Mouse (Mus musculus): Measurements from ENCODE around the gene Tenm4. TPM values are rescaled to one million over a fixed set of nuclear protein-coding genes. Genes with fewer than 3 reads are reported as not detected.

Gene Tenm4
- polyA plus RNA-seq, 1 experiment, result 12.2 TPM

- H3K27me3 ChIP-seq (ENCODE audit: control insufficient read depth, insufficient read depth, low read length), result peaks cover 2% of the 10 kb centered on the region; the same call in 1 of the 2 replicates
- peak overlapping the region; percentile 19 for H3K4me3 ChIP-seq (replicated peaks; ENCODE audit: insufficient read depth, low read depth, low read length)
- 0 out of 2 replicates have a peak, but pooled peaks have one; percentile 1 for TF ChIP-seq CTCF (IDR thresholded peaks at IDR 0.05; ENCODE audit: borderline replicate concordance, insufficient read depth, low read depth, low read length)
- TF ChIP-seq POLR2A (IDR thresholded peaks at IDR 0.05; ENCODE audit: borderline replicate concordance, insufficient read depth, low read length), result no peak
- H3K27ac ChIP-seq (ENCODE audit: insufficient read depth, low read length), result no peak overlapping the region
- H3K4me1 ChIP-seq (ENCODE audit: control insufficient read depth, insufficient read depth, low read length), result peaks cover 9% of the 10 kb centered on the region; the same call in 1 of the 2 replicates
- DNase-seq, result peak; percentile 80 to 87
- WGBS, result 9% methylated on average over 16 of the region's 16 CpGs
Measured at GRCm38 (mm10) chr7:96869079-96869810, 698.2 kb downstream of the Tenm4 start.

DNA sequence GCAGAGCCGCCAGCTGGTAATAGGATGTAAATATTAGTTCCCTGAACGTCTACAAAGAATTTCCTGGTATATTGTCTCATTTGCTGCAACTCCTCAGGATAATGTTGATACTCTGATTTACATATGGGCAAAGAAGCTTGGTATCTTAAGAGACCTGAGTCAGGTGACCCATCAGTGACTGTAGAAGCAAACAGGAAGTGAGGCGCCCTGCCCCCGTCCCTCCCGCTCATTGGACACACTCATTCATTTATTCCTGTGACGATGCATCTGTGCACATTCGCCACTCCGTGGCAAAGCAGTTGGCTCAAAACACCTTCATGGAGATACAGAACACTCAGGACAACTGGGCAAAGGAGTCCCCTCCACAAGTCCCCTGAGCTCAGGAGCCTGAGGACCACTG lies 699.4 kb downstream of the Tenm4 start:
- no peak for DNase-seq
- WGBS, result 56% methylated on average over 8 of the region's 8 CpGs
- no peak for TF ChIP-seq POLR2A (IDR thresholded peaks at IDR 0.05; ENCODE audit: borderline replicate concordance, insufficient read depth, low read length)
- no peak for TF ChIP-seq CTCF (IDR thresholded peaks at IDR 0.05; ENCODE audit: borderline replicate concordance, insufficient read depth, low read depth, low read length)
- Histone ChIP-seq H3K4me1 (ENCODE audit: control insufficient read depth, insufficient read depth, low read length) (peaks cover 9% of the 10 kb centered on the region; the same call in 1 of the 2 replicates), H3K27me3 (ENCODE audit: control insufficient read depth, insufficient read depth, low read length) (peaks cover 2% of the 10 kb centered on the region; the same call in 1 of the 2 replicates), H3K4me3 (replicated peaks; ENCODE audit: insufficient read depth, low read depth, low read length) (no peak overlapping the region), H3K27ac (ENCODE audit: insufficient read depth, low read length) (no peak overlapping the region)

GRCm38 (mm10) chr7:96871031-96871430 lies 700.0 kb downstream of the Tenm4 start:
- Histone ChIP-seq H3K4me3 (replicated peaks; ENCODE audit: insufficient read depth, low read depth, low read length) (no peak overlapping the region), H3K27me3 (ENCODE audit: control insufficient read depth, insufficient read depth, low read length) (peaks cover 2% of the 10 kb centered on the region; the same call in 1 of the 2 replicates), H3K27ac (ENCODE audit: insufficient read depth, low read length) (no peak overlapping the region), H3K4me1 (ENCODE audit: control insufficient read depth, insufficient read depth, low read length) (peaks cover 9% of the 10 kb centered on the region; the same call in 1 of the 2 replicates)
- 54% methylated on average over 4 of the region's 4 CpGs for WGBS
- no peak for DNase-seq
- TF ChIP-seq CTCF (IDR thresholded peaks at IDR 0.05; ENCODE audit: borderline replicate concordance, insufficient read depth, low read depth, low read length) (no peak), POLR2A (IDR thresholded peaks at IDR 0.05; ENCODE audit: borderline replicate concordance, insufficient read depth, low read length) (no peak)

DNA sequence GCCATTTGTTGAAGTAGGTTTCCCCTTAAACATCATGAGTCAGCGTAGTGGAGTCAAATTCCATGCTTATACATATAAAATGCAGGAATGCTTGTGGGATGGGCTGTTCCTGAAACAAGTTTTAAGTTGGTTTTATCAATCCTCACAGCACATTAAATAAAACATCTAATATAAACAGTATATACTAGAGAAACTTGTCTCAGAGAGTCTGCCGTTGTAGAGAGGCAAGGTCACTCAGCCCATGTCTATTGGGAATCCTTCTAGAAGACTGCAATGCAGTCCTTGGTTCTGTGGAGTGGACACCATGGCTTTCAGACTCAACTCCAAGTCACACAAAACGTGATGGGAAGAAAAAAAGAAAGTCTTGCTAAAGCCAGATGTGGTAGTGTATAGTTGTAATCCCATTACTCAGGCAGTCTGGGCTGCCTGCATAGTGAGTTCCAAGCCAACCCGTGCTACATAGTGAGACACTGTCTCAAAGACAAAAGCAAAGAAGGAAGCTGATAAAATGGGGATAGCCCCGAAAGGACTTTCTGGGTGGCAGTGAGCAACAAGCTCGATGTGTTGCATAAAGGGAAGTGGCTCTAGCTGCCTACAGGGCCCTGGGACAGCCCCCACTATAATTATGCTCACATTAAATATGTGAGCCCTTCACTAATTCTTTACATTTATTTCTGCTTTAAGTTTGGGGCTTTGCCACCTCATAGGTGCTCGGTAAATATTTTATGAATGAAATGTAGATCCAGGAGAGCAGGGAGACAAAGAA lies 707.6 kb downstream of the Tenm4 start:
- WGBS, result 95% methylated on average over 7 of the region's 7 CpGs
- Histone ChIP-seq H3K4me3 (replicated peaks; ENCODE audit: insufficient read depth, low read depth, low read length) (no peak overlapping the region), H3K4me1 (ENCODE audit: control insufficient read depth, insufficient read depth, low read length) (no peaks in the 10 kb centered on the region), H3K27ac (ENCODE audit: insufficient read depth, low read length) (no peak overlapping the region), H3K27me3 (ENCODE audit: control insufficient read depth, insufficient read depth, low read length) (no peaks in the 10 kb centered on the region; the same call in 1 of the 2 replicates)
- TF ChIP-seq POLR2A (IDR thresholded peaks at IDR 0.05; ENCODE audit: borderline replicate concordance, insufficient read depth, low read length), result no peak
- DNase-seq, result no peak

GRCm38 (mm10) chr7:96879593-96879992 lies 708.5 kb downstream of the Tenm4 start:
- Histone ChIP-seq H3K4me3 (replicated peaks; ENCODE audit: insufficient read depth, low read depth, low read length) (no peak overlapping the region), H3K27me3 (ENCODE audit: control insufficient read depth, insufficient read depth, low read length) (no peaks in the 10 kb centered on the region; the same call in 1 of the 2 replicates), H3K4me1 (ENCODE audit: control insufficient read depth, insufficient read depth, low read length) (no peaks in the 10 kb centered on the region), H3K27ac (ENCODE audit: insufficient read depth, low read length) (no peak overlapping the region)
- WGBS, result 93% methylated on average over 6 of the region's 6 CpGs
- DNase-seq, result no peak
- TF ChIP-seq POLR2A (IDR thresholded peaks at IDR 0.05; ENCODE audit: borderline replicate concordance, insufficient read depth, low read length) (no peak), CTCF (IDR thresholded peaks at IDR 0.05; ENCODE audit: borderline replicate concordance, insufficient read depth, low read depth, low read length) (no peak)

- Histone ChIP-seq H3K4me3 (replicated peaks; ENCODE audit: insufficient read depth, low read depth, low read length) (no peak overlapping the region), H3K27me3 (ENCODE audit: control insufficient read depth, insufficient read depth, low read length) (no peaks in the 10 kb centered on the region; the same call in 1 of the 2 replicates), H3K4me1 (ENCODE audit: control insufficient read depth, insufficient read depth, low read length) (no peaks in the 10 kb centered on the region), H3K27ac (ENCODE audit: insufficient read depth, low read length) (no peak overlapping the region)
- TF ChIP-seq CTCF (IDR thresholded peaks at IDR 0.05; ENCODE audit: borderline replicate concordance, insufficient read depth, low read depth, low read length) (no peak), POLR2A (IDR thresholded peaks at IDR 0.05; ENCODE audit: borderline replicate concordance, insufficient read depth, low read length) (no peak)
- no peak for DNase-seq
- 92% methylated on average over 6 of the region's 6 CpGs for WGBS
Measured at GRCm38 (mm10) chr7:96880221-96880944, 709.3 kb downstream of the Tenm4 start.

- DNase-seq, result no peak
- WGBS, result 100% methylated on average over 3 of the region's 3 CpGs
- no peak for TF ChIP-seq POLR2A (IDR thresholded peaks at IDR 0.05; ENCODE audit: borderline replicate concordance, insufficient read depth, low read length)
- TF ChIP-seq CTCF (IDR thresholded peaks at IDR 0.05; ENCODE audit: borderline replicate concordance, insufficient read depth, low read depth, low read length), result no peak
- Histone ChIP-seq H3K27ac (ENCODE audit: insufficient read depth, low read length) (no peak overlapping the region), H3K4me1 (ENCODE audit: control insufficient read depth, insufficient read depth, low read length) (no peaks in the 10 kb centered on the region), H3K4me3 (replicated peaks; ENCODE audit: insufficient read depth, low read depth, low read length) (no peak overlapping the region), H3K27me3 (ENCODE audit: control insufficient read depth, insufficient read depth, low read length) (no peaks in the 10 kb centered on the region; the same call in 1 of the 2 replicates)
Measured at GRCm38 (mm10) chr7:96883297-96883696, 712.3 kb downstream of the Tenm4 start.
